Mouse (Mus musculus) forebrain, embryonic 16.5 days (tissue): ENCODE measurements around the gene Vmn1r213. TPM values are rescaled to one million over a fixed set of nuclear protein-coding genes. Genes with fewer than 3 reads are reported as not detected.

Experiments
- ATAC-seq: fragments of 200-750 bp; cut with Nextera tagmentation; 2 replicates; pipeline ENCODE4 v1.8.0; 2017; ENCODE audit warnings: mild to moderate bottlenecking, moderate library complexity
- H3K27ac ChIP-seq: fragments of 300-500 bp; sonication (generic); 2 replicates; pipeline ENCODE4 v1.5.1; 2014; ENCODE audit warnings: low read length, control low read depth
- H3K27me3 ChIP-seq: fragments of 300-500 bp; sonication (generic); replicated peaks from 2 replicates; pipeline ENCODE4 v1.6.1; 2014; ENCODE audit warnings: low read length; ENCODE audit not compliant: control insufficient read depth, insufficient read depth
- H3K36me3 ChIP-seq: fragments of 300-500 bp; sonication (generic); 2 replicates; pipeline ENCODE4 v1.6.1; 2014; ENCODE audit not compliant: control insufficient read depth, insufficient read depth
- H3K4me1 ChIP-seq: fragments of 300-500 bp; sonication (generic); replicated peaks from 2 replicates; pipeline ENCODE4 v1.6.1; 2014; ENCODE audit warnings: low read length; ENCODE audit not compliant: control insufficient read depth, insufficient read depth
- H3K4me2 ChIP-seq: fragments of 300-500 bp; sonication (generic); 2 replicates; pipeline ENCODE4 v1.6.1; 2014; ENCODE audit warnings: mild to moderate bottlenecking, low read length, control low read depth
- H3K4me3 ChIP-seq: fragments of 300-500 bp; sonication (generic); replicated peaks from 2 replicates; pipeline ENCODE4 v1.5.1; 2014; ENCODE audit warnings: mild to moderate bottlenecking, low read length, control low read depth
- H3K9ac ChIP-seq: fragments of 300-500 bp; sonication (generic); replicated peaks from 2 replicates; pipeline ENCODE4 v1.6.1; 2014; ENCODE audit warnings: low read depth, low read length, control low read depth
- H3K9me3 ChIP-seq: fragments of 300-500 bp; sonication (generic); 2 replicates; pipeline ENCODE4 v1.6.1; 2016; ENCODE audit warnings: low read length; ENCODE audit not compliant: control insufficient read depth
- WGBS: fragments of 180-500 bp; shearing (Covaris S2); extraction: QIAGEN DNeasy Blood & Tissue Kit; methylation state at CpG from one replicate; pipeline ENCODE4 v1.1.7; 2014; 5-methylcytosine and 5-hydroxymethylcytosine counted together
- polyA plus RNA-seq: library from polyadenylated mRNA; unstranded; fragments of >200 nt; fragmentation: Nextera tagmentation; extraction: Ambion mirVana; gene quantifications from 2 replicates; pipeline ENCODE4 v1.2.1, GENCODE M21; 2015

The Vmn1r213 gene
- polyA plus RNA-seq = not detected in 2 replicates

DNA sequence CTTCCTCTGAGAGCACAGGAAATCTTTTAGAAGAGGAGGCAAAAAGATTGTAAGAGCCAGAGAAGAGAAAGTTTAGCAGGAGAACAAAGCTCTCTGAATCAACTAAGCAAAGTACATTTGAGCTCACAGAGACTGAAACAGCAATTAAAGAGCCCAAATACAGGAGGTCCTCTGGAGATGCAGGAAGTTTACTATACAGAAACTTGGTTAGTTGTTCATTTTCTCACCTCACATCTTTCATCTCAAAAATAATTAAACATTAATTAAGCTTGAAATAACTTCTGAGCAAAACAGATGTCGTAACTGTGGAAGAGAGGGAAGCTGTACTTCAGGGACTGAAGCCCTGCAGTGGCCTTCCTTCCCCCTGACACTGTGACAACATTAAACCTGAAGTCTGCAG lies at the start of gene Vmn1r213:
TSS of gene Vmn1r213 (plus strand) at position 301 of the 400 bp plus-strand sequence.
- no peak within 1 kb of the TSS for H3K4me3 ChIP-seq
- no peak for ATAC-seq
- no peak within 1 kb of the TSS for H3K4me2 ChIP-seq
- H3K9ac ChIP-seq = no peak within 1 kb of the TSS
- no peak within 1 kb of the TSS for H3K27ac ChIP-seq
- no peaks in the 10 kb centered on the region for H3K27me3 ChIP-seq
- H3K36me3 ChIP-seq = no peaks in the 10 kb centered on the region
- no peaks in the 10 kb centered on the region for H3K9me3 ChIP-seq
- 75% methylated on average over 1 of the region's 1 CpGs for WGBS
- no peaks in the 10 kb centered on the region for H3K4me1 ChIP-seq

DNA sequence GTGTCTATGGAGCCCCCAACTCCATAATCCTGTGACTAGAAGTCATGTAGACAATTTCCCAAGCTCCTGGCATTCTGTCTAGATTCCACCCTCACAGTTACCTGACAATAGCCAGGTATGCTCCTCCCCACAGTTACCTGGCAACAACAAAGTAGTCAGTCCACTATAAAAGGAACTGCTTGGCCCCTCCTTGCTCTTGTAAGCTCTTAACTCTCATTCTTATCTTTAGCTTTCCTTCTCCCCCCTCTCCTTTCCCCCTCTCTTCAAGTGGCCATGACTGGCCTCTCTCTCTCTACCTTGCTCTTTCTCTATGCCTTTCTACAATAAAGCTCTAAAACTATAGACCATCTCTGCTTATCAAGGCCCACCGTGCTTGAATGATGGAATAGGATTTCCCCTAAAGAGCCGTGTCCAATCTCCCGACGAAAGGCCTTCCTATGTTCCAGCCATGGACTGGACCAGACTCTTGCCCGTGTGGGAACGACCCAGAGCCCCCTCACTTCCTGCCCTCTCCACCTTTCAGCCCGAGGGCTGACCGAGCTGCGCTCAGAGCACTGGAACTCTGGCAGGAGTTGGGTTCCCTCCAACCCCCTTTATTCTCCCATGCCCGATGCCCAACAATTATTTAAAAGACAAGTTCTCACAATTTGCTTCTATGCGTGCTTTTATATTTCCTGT lies 17.1 kb upstream of the Vmn1r213 start:
- H3K27ac ChIP-seq = no peak overlapping the region
- H3K27me3 ChIP-seq = no peaks in the 10 kb centered on the region
- no peak overlapping the region for H3K4me3 ChIP-seq
- 90% methylated on average over 11 of the region's 11 CpGs for WGBS
- no peak overlapping the region for H3K9ac ChIP-seq
- no peak overlapping the region for H3K4me2 ChIP-seq
- no peaks in the 10 kb centered on the region for H3K4me1 ChIP-seq
- H3K36me3 ChIP-seq = no peaks in the 10 kb centered on the region
- no peak for ATAC-seq
- H3K9me3 ChIP-seq = no peaks in the 10 kb centered on the region

DNA sequence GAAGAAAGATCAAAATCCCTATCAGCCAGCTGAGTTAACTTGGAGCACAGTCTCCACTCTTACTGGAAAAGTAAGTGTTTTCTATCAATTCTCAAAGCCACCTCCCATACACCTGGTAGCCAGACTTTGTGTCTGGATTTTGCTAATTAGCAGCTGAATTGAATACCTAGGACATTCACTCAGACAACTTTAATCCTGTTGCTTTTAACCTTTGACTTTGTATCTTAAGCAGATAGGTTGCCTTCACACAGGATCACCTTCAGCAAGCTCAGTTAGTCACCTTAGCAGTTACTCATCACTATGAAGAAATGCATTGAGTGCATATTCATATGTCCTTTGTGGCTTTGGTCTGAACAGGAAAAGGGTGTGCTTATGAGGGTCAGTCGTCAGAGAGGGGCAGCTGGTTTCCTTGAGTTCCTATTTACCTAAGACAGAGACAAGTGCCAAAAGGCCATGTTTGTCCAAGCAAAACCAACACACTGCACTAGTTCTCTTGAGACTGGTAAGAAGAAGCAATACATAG lies 15.2 kb upstream of the Vmn1r213 start:
- WGBS = 47% methylated on average over 1 of the region's 1 CpGs
- ATAC-seq = no peak
- Histone ChIP-seq H3K27me3 (no peaks in the 10 kb centered on the region), H3K9me3 (no peaks in the 10 kb centered on the region), H3K4me3 (no peak overlapping the region), H3K4me1 (no peaks in the 10 kb centered on the region), H3K4me2 (no peak overlapping the region), H3K27ac (no peak overlapping the region), H3K36me3 (no peaks in the 10 kb centered on the region), H3K9ac (no peak overlapping the region)

DNA sequence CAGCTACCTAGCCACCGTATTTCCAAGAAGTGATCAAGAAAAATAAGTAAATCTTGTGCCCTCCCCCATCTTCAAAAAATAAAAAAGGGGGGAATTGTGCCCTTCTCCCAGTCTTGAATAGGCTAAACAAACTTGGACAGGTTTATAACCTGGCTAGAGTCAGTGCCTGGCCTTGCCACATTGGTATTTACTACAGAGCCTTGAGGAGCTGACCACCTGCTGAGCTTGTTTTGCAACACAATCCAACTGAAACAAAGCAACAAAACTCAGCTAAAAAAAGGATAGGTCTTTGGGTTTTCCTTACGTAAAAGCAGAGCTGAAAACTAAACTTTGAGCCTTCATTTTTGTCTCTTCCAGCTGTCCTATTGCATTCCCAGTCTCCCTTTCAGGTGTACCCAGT lies 14.7 kb upstream of the Vmn1r213 start:
- Histone ChIP-seq H3K27me3 (no peaks in the 10 kb centered on the region), H3K9me3 (peaks cover 2% of the 10 kb centered on the region; the same call in 1 of the 2 replicates), H3K9ac (no peak overlapping the region), H3K36me3 (no peaks in the 10 kb centered on the region), H3K4me3 (no peak overlapping the region), H3K4me2 (no peak overlapping the region), H3K27ac (no peak overlapping the region), H3K4me1 (no peaks in the 10 kb centered on the region)
- no peak for ATAC-seq
- 54% methylated on average over 2 of the region's 2 CpGs for WGBS

DNA sequence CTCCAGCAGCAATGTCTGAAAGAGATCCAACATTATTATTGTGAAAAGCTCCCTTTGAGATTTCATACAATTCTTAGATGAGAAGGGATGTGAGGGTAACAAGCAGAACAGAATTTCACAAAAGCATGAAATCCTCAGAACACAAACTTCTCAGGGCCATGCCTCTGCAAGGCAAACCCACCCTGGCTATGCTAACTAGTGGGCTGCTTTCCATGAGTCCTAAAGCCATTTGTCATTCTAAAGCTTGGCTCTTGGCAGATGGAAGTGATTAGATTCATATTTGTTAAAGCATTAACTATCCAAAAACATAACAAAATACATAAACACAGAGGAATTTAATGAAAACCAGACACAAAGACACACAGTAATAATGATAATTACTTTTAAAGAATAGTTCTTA lies 10.7 kb downstream of the Vmn1r213 start:
- Histone ChIP-seq H3K9ac (no peak overlapping the region), H3K36me3 (no peaks in the 10 kb centered on the region), H3K4me3 (no peak overlapping the region), H3K27me3 (no peaks in the 10 kb centered on the region), H3K27ac (no peak overlapping the region), H3K9me3 (no peaks in the 10 kb centered on the region), H3K4me2 (no peak overlapping the region), H3K4me1 (no peaks in the 10 kb centered on the region)
- ATAC-seq = no peak

DNA sequence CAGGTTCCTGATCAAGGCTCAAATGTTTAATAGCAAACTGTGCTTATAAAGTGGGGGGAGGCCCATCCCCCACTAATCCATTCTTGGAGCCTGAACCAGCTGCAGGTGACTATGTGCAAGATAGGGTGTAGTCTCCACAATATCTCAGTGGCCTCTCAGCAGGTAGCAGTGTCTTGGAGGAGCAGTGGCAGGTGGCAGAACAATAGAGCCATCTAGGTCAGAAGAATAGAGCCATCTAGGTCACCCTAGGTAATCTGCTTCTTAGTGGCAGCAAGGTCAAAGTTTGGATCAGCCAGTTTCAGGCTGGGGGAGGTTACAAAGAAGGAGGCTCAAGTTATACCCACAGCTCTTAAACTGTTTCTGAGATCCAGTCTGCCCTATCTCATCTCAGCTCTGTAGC lies 17.4 kb downstream of the Vmn1r213 start:
- no peaks in the 10 kb centered on the region for H3K36me3 ChIP-seq
- ATAC-seq = no peak
- no peaks in the 10 kb centered on the region for H3K4me1 ChIP-seq
- H3K27me3 ChIP-seq = no peaks in the 10 kb centered on the region
- H3K9ac ChIP-seq = no peak overlapping the region
- H3K4me3 ChIP-seq = no peak overlapping the region
- H3K9me3 ChIP-seq = no peaks in the 10 kb centered on the region
- no peak overlapping the region for H3K4me2 ChIP-seq
- H3K27ac ChIP-seq = no peak overlapping the region

DNA sequence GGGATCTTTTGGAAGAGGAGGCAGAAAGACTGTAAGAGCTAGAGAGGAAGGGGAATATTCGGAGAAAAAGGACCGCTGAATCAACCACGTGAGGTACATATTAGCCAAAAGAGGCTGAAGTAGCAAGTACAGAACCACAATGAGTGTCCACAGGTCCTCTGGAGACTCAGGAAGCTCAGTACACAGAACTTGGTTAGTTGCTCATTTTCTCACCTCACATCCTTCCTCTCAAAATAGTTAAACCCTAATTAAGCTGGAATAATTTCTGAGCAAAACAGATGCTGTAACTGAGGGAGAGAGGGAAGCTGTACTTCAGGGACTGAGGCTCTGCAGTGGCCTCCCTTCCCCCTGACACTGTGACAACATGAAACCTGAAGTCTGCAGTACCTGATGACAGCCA lies 22.7 kb downstream of the Vmn1r213 start, which contains the start of gene Vmn1r214:
TSS of gene Vmn1r214 (plus strand) at position 301 of the 400 bp plus-strand sequence.
- no peak within 1 kb of the TSS for H3K27ac ChIP-seq
- H3K36me3 ChIP-seq = no peaks in the 10 kb centered on the region
- WGBS = 89% methylated on average over 3 of the region's 3 CpGs
- H3K4me3 ChIP-seq = no peak within 1 kb of the TSS
- no peak within 1 kb of the TSS for H3K4me2 ChIP-seq
- H3K4me1 ChIP-seq = no peaks in the 10 kb centered on the region
- no peak for ATAC-seq
- H3K9me3 ChIP-seq = no peaks in the 10 kb centered on the region
- no peaks in the 10 kb centered on the region for H3K27me3 ChIP-seq
- no peak within 1 kb of the TSS for H3K9ac ChIP-seq

DNA sequence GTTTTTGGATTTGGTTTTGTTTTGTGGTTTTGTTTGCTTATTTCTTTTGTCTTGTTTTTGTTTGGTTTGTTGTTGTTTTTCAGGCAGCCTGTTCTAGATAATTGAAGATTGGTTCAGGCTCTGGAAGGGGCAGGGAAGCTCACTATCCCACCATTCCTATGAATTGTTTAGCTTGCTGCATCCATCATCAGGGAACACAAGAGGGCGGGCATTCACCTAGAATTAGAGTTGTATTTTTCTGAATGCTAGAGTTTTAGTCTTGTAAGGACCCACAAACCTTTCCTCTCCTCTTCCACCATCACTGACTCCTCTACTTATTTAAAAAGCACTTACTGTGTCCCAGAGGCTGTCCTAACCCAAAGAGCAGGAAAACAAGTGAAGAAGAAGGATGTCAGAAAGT lies 50.3 kb downstream of the Vmn1r213 start:
- no peak overlapping the region for H3K4me2 ChIP-seq
- H3K4me1 ChIP-seq = no peaks in the 10 kb centered on the region
- ATAC-seq = no peak
- no peak overlapping the region for H3K27ac ChIP-seq
- H3K27me3 ChIP-seq = no peaks in the 10 kb centered on the region
- no peaks in the 10 kb centered on the region for H3K9me3 ChIP-seq
- H3K4me3 ChIP-seq = no peak overlapping the region
- no peaks in the 10 kb centered on the region for H3K36me3 ChIP-seq
- WGBS = 61% methylated on average over 1 of the region's 1 CpGs
- no peak overlapping the region for H3K9ac ChIP-seq
